Mouse (Mus musculus) gastrocnemius, postnatal 4 days (tissue): ENCODE data around the gene Chchd5. TPM values are rescaled to one million over a fixed set of nuclear protein-coding genes. Genes with fewer than 3 reads are reported as not detected.
A peak's percentile ranks its signal among the peaks of the same experiment; 100 is the strongest.

Experiments used
- DNase-seq, 2 experiments: peaks; one replicate each; pipeline ENCODE4 v3.0.0; 2021 to 2022; ENCODE audit warnings: low spot score in 2 of 2, mixed read lengths in 2 of 2
- total RNA-seq, 2 experiments: library from RNA; stranded (reverse); gene quantifications; 2 replicates each; pipeline ENCODE4 v1.2.3; 2021

Chchd5 gene
- total RNA-seq, 2 experiments from 2014 or later: 13.5 to 15.2 TPM

- DNase-seq: no peak
These were observed 21.6 kb downstream of the Chchd5 start for GRCm38 (mm10) chr2:129151111-129151510.

- no peak for DNase-seq
These were observed 23.3 kb downstream of the Chchd5 start for GRCm38 (mm10) chr2:129152751-129153150.

GRCm38 (mm10) chr2:129164815-129165214 lies 35.3 kb downstream of the Chchd5 start:
- DNase-seq: no peak

- no peak for DNase-seq
These were observed 37.3 kb downstream of the Chchd5 start for GRCm38 (mm10) chr2:129166466-129167463.

- DNase-seq: no peak
These were observed 43.9 kb downstream of the Chchd5 start for GRCm38 (mm10) chr2:129173386-129173785.

GRCm38 (mm10) chr2:129174474-129174873 lies 45.0 kb downstream of the Chchd5 start:
- DNase-seq: peak in 1 of 2 experiments; percentile 33

- no peak for DNase-seq
These were observed 46.1 kb downstream of the Chchd5 start for GRCm38 (mm10) chr2:129175636-129176035.

- DNase-seq: no peak
These were observed 47.3 kb downstream of the Chchd5 start for GRCm38 (mm10) chr2:129176676-129177420.

- no peak for DNase-seq
These were observed 48.2 kb downstream of the Chchd5 start for GRCm38 (mm10) chr2:129177661-129178060.

GRCm38 (mm10) chr2:129178182-129178908 lies 48.8 kb downstream of the Chchd5 start:
- no peak for DNase-seq

- no peak for DNase-seq
These were observed 50.7 kb downstream of the Chchd5 start for GRCm38 (mm10) chr2:129179946-129180853.

- no peak for DNase-seq
These were observed 52.0 kb downstream of the Chchd5 start for GRCm38 (mm10) chr2:129181509-129181908.

GRCm38 (mm10) chr2:129182412-129182811 lies 52.9 kb downstream of the Chchd5 start:
- DNase-seq: no peak

GRCm38 (mm10) chr2:129183561-129184031 lies 54.1 kb downstream of the Chchd5 start:
- no peak for DNase-seq

Other genes with a start within 250 kb of the Chchd5 start
- gene Zc3h8, start 185.6 kb upstream of the Chchd5 start, total RNA-seq: 1 to 10 TPM; 6.1 TPM
- 1 to 10 TPM; 8.3 to 9.4 TPM for gene Zc3h6, start 162.3 kb upstream of the Chchd5 start, total RNA-seq
- gene Gm10762, start 162.0 kb upstream of the Chchd5 start, total RNA-seq: 1 to 10 TPM; 8.3 to 8.6 TPM
- under 1 TPM; 0.05 to 0.18 TPM for gene Vinac1, start 81.5 kb upstream of the Chchd5 start, total RNA-seq
- 10 to 100 TPM; 17.0 to 18.3 TPM for gene Ttl, start 63.8 kb upstream of the Chchd5 start, total RNA-seq
- gene Polr1b, start 28.7 kb upstream of the Chchd5 start, total RNA-seq: 10 to 100 TPM; 16.4 to 17.8 TPM
- 10 to 100 TPM; 16.9 to 18.7 TPM for gene Slc20a1, start 69.1 kb downstream of the Chchd5 start, total RNA-seq
- gene Ckap2l, start 167.5 kb downstream of the Chchd5 start, total RNA-seq: 10 to 100 TPM; 14.0 to 15.6 TPM
- not detected for gene Il1a, start 180.3 kb downstream of the Chchd5 start, total RNA-seq
- gene Il1b, start 241.4 kb downstream of the Chchd5 start, total RNA-seq: under 1 TPM in 1 of 2 experiments, not detected in 1; 0.52 TPM